Mouse (Mus musculus) spleen, postnatal 14 days (tissue): ENCODE data around the gene Gemin7.

Source experiments
- DNase-seq, 2 experiments: peaks; one replicate each; pipeline ENCODE4 v3.0.0; 2021 to 2022; ENCODE audit warnings: low spot score in 2 of 2

Gene Gemin7

DNA sequence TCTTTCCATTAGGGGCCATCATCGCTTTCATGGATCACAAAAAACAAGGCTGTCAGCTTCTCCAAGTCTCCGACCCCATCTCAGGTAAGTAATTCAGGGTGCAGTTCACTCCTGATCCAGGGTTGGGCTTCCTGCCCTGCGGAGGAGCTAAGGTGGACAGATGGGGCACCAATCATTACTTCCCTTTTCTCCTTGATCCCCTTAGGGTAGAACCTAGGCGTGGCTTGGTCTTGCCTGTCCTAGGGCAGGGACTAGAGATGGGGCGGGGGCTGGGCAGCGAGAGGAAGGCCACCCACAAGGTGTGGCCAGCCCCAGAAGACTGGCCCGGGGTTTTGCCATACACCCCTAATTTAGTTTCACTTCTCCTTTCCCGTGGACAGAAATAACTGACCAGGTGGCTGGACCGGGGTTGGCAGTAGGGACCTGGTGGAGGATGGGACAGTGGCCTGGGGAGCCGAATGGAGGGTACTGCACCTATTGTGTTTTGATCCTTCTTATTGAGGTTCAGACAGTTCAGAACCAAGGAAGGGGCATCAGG, 551 bp upstream of the Gemin7 start:
- peak in 1 of 2 experiments; percentile 42 for DNase-seq

DNA sequence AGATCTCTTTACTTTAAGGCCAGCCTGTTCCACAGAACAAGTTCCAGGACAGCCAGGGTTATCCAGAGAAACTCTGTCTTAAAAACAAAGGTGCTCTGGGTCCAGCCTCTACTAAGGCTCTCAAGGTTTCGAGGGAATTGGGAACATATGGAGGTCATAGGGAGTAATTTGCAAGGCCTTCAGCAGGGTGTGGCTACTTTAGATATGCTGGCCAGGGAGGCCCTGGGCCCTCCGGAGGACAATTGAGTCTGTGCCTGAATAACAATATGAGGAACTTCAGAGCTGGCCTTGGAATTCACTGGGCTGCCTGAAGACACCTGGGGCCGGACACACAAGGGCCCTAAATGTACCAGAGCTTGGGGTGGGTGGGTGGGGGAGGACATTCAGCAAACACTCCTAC, 1.8 kb downstream of the Gemin7 start:
- no peak for DNase-seq

DNA sequence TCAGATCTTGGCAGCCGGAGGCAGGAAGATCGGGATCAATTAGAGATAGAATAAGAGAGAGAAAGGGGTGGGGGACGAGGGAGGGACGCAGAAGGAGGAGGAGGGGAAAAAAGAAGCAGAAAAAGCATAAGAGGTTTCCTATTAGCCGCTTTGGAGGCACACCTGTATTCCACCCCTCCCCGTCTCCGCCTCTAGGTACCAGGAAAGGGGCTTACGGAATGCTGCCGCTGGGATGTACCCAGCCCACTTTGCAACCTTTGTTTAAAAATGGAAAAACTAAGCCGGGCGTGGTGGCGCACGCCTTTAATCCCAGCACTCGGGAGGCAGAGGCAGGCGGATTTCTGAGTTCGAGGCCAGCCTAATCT, 3.6 kb downstream of the Gemin7 start:
- no peak for DNase-seq

DNA sequence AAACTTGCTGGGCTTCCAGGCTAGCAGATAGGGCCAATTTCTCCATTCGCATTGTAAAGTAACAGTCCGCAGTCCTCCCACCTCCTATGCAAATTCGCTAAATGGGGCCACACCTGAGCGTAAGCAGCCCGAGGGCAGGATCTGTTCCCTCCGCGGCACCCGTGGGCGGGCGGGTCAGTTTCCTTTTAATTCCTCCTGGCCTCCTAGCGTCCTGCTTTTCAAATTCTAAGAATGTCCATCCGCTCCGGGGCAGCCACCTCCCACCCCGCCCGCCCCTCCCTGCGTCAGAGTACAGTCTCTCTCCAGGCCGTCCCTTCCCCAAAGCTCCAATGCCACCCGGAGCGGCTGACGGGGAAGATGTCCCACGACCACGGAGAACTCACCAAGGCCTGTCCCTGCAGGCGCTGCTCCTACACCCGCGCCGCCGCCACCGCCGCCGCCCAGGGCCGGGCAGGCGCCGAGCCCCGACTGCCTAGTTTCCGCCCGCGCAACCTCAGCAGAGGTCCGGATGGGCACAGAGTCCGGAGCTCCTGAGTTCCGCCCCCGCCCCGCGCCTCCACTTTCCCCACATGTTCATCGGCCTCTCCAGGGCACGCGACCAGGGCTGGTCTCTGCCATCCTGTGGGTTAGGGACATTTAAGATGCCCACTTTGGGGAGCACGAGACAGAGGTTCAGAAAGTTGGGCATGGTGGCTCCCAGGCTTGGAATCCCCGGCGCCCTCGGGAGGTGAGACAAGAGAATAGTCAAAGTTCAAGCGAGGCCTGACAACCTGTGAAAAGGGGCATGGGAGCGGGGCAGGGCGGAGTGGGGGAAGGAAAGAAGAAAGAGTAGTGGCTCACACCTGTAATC, 4.2 kb downstream of the Gemin7 start:
- DNase-seq = peak; percentile 77 to 83

DNA sequence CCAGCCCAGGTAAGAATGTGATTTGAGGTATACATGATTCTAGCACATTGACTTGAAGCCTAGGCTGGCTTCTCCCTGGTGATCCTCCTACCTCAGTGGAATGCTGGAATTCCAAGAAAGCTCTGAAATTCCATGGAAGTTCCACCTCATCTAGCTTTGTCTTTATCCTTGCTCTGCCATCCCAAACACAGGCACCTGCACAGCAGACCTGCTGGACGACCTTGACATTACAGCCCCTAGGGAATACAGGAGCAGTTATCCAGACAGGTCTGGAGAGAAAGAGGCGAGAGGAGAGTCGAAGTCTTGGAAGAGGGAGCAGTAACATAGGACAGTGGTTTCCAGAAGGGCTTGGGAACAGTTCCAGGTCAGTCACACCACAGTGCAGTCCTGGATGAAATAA, 7.7 kb downstream of the Gemin7 start:
- no peak for DNase-seq

DNA sequence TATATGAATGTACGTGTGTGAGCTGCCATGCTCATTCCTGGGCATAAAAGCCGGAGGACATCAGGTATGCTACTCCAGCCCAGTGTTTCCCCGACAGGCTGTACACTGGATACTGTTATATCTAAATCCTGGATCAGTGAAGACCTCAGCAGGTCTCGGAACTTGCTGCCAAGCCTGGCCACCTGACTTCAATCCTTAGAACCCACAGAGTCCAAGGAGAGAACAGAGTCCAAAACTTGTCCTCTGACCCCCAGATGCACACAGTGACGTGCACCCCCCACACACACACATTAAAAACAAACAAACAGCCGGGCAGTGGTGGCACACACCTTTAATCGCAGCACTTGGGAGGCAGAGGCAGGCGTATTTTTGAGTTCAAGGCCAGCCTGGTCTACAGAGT, 10.0 kb downstream of the Gemin7 start:
- DNase-seq = no peak

DNA sequence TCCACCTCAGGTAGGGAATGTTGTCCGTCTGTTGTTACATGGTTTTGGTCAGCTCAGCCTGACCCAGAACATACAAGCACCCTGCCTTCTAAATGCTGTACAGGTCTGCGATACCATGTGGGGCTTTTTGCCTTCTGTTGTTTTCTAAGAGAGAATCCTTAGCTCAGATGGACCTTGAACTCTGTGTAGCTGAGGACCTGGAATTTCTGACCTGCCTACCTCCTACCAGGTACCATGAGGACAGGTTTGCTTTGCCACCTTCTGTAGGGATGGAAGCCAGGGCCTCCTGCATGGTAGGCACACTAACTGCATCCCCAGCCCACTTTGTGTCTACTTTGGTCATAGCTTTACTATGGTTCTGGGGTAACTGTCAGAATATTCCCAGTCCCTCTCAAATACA, 11.6 kb downstream of the Gemin7 start:
- DNase-seq = no peak

DNA sequence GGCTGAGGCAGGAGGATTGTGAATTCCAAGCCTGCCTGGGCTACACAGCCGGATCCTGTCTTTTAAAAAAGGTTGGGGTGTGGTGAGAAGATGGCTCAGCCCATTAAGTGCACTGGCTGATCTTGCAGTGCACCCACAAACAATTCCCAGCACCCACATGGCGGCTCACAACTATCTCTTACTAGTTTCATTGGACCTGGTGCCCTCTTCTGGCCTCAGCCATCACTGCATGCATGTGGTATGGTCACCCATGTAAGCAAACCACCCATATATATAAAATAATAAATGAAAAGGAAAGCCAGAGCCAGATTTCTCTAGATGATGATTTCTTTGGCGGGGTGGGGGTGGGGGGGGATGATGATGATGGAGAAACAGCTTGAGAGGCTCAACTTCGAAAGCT, 12.9 kb downstream of the Gemin7 start:
- DNase-seq = no peak

DNA sequence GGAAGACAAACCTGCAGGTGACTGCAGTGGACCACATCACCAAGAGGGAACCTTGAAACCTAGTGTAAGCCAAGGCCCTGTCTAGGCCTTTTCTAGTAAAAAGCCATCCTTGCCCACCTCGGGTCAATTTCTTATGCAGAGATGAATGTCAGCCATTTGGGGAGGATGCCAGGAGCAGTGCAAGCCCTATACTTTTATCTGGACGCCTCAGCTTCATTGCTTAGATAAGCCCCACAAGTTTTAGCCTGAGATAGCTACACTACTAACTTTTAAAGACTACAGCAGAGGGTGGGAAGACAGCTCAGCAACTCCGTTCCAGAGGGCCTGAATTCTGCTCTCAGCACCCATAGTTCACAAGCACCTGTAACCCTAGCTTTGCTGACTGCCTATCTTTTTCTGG, 13.5 kb downstream of the Gemin7 start:
- peak in 1 of 2 experiments; percentile 37 for DNase-seq

DNA sequence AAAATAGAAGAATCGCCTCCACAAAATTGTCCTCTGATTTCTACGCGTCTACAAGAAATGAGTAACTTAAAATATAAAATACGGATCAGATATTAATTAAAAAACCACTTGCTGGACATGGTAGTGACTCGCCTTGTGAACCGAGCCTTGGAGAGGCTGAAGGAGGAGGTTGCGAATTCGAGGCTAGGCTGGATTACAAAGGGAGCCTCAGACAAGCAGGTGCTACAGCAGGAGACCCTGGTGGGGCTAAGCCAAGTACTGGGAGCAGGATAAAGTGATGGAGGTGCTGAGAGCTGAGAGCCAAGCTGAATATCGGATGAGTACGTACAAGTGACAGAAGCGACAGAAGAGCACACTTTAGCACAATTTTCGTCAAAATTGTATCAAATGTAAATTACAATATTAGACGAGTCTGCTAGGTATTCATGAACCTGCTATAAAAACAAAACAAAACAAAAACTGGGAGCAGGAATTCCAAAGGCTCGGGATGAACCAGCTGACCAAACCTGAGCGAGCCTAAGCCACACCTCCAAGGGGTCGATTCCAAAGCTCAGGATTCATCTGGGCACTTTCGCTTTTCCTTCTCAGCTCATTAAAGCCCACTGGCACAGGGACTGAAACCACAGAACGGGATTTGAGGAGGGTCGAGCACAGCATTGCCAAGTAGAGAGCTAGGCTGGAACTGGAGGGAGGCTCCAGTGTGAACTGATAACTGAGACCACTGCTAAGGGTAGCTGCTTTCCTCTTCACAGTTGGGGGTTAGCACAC, 14.6 kb downstream of the Gemin7 start, which contains the start of gene Ppp1r37:
TSS of gene Ppp1r37 (minus strand) at position 434 of the 768 bp plus-strand sequence.
- no peak for DNase-seq

DNA sequence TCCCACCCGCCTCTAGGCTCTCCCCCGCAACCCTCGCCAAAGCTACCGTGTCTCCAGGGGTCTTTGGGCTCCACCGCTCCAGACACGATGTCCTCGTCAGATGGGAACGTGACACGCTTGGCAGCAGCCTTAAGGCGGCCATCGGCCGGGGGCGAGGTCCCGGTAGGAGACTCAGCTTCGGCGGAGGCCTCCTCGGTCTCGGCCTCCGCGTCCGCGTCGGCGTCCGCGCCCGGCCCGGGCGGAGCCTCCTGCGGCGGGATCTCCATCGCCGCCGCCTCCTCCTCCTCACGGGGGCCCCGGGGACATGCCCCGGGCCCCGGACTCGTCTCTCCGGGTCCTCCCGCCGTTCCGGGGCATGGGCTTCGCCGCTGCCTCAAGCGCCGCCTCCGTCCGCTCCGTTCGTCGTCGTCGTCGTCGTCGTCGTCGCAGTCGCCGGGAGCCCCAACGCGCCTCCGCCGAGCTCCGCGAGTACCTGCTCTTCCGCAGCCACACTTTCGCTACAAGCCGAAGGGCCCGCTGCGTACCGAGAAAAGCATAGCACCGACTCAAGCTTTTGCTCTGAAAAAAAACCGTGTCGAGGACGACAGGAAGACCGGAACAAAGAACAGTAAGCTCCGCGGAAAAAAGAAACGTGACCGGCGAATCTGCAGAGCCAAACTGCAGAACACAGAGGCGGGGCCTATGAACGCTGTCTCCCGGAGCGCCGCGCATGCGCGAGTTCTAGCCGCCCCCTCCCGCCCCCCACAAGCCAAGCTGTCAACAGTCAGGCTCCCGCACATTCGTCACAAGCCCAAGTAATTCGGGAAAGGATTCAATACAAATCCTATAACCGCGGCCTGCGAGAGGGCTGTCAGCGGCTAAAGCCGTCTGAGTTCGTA, 15.4 kb downstream of the Gemin7 start:
- DNase-seq = peak; percentile 85 to 91

DNA sequence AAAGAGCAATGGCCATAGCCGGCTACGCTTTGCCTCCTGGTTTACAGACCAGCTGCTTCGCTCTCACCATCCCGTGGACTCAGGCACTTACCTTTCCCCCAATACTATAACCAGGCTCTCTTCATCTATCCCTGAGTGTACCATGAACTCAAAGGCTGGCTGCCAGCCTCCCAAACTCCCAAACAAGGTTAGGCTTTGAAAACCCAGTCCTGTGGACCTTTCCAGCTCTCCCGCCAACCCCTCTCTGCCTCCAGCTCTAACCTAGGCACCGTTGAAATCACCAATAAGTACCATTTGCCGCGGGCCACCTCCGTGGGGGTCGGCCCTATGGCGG, 16.0 kb downstream of the Gemin7 start:
- no peak for DNase-seq

DNA sequence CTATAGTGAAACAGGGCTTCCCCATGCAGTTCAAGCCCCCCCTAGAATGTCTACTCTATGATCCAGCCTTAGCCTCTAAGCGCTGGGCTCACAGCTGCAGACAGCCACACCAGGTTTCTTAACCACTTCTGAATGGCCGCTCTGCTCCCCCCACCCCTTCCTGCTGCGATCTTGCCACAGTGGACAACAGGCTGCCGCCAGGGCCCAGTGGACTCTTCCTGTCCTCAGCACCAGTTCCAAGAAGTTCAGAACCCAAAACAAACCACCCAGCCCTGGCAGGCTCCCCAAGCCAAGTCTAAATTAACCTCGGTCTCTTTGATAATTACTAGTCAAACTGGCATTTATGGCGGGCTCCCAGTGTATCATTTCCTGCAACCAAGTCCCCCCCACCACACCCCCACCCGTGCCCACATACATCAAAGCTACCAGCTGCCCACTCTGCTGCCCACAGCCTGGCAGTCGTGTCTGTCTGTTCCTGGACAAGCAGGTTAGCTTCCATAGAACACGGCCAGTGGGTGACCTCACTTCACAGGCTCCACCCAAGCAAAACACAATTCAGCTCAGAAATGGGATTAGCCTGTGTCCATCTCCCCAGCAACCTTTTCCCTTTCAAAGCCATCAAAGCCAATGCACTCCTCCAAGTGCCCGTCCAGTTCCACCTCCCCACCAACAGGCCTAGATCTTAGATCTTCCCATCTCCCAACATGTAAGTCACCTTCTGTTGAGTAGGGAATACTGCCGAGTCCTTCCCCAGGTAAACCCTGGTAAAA, 16.7 kb downstream of the Gemin7 start:
- no peak for DNase-seq

DNA sequence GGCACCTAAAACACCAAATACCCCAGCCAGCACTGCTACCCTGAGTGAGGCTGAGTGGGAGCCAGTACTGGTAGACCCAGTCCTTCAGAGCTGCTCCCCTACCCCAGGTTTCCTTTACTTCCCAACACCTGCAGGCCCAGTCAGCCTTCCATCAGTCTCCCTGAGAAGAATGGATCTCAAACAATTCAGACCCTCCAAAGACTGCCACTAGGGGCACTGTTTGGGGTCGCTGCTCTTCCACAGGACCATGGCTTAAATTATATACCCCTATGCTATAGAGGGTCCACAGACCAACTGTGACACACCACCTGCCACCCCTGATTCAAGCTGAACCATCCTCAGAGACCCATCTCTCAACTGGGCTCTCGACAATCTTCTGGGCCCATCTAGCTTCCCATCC, 18.4 kb downstream of the Gemin7 start:
- peak in 1 of 2 experiments; percentile 28 for DNase-seq

DNA sequence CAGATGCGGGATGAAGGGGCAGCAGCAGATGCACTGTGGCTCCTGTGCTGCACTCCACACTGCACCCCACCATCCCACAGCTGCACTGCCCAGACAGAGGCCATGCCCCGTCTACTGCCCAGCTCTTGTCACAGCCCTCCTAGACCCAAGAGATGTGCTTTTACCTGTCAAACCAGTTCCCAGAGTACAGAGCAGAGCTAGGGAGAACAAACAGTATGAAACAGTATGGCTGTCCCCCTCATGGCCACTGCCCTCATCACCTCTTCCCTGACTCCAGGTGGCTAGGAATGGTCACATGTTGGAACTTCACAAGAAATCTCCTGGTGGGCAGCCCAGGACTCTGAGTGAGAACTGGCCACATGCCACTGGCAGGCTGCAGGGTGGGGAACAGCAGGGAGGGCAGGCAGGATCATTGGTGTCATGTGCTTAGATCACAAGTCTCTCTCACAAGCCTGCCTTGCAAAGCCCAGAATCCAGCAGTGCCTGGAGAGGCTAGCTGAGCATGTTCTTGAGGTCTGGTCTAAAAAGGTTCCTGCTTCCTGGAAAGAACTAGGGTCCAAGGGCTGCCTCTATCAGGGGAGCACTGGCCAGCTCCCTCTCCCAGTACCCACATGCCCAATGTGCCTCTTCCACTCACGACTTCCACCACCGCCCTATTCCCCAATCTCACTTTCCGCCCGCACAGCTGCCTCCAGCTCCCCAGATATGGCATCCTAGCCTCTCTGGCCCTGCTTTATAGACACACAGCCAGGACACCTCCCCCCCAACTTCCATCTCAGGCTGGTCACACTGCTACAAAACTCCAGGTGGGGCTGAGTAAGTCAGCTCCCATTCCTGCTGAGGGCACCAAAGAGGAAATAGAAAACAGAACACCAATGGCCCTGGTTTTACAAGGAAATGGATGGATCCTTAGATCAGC, 19.2 kb downstream of the Gemin7 start:
- DNase-seq = no peak

DNA sequence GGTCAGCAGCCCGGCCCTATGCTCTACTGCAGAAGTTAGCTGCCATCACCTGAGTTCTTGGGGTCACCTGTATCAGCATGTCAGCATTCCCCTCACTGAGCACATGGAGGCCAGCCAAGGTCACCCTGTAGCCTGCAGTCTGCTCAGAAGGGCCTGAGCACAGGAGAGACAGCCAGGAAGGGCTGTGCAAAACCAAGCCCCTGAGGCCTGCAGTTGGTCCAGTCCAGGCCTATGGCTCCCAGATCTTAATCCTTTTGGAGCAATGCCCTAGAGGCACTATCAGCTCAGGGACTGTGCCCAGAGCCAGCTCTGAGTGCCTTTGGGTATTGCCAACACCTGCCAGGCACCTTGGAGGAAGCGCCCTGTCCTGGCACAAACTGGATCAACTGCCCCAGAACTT, 20.3 kb downstream of the Gemin7 start:
- DNase-seq = no peak

DNA sequence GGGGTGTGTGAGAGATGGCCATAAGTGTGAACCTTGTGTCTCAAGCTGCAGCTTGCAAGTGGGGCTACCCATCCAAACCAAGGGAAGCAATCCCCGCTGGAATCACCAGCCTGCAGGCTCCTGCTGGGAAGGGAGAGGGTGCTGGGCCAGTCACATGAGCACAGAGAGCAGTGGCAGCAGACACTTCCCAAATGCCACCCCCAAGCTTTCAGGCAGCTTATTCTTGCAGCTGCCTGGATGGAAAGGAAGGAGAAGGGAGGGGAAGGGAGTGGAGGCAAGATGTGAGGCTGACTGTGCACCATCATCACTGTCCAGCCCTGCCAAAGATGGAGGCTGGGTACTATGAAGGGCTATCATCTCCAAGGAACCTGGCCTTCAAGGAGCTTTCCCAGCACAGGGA, 23.2 kb downstream of the Gemin7 start:
- no peak for DNase-seq

DNA sequence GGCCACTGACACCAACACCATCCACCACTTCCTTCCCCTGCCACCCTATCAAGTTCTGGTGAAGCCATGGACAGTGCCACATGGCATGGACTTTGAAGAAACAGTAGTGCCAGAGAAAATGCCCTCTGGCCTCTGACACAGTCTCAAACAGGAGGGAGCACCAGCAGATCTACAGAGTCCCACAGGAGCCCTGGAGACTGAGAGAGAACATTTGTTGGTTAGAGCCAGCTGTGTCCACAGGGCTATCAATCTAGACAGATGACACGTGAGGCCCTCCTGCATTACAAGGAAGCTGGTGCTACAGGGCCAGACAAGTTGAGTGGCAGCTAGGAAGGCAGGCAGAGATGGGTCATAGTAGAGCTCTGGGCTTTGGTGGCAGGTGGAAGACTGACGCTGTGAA, 25.0 kb downstream of the Gemin7 start:
- no peak for DNase-seq

DNA sequence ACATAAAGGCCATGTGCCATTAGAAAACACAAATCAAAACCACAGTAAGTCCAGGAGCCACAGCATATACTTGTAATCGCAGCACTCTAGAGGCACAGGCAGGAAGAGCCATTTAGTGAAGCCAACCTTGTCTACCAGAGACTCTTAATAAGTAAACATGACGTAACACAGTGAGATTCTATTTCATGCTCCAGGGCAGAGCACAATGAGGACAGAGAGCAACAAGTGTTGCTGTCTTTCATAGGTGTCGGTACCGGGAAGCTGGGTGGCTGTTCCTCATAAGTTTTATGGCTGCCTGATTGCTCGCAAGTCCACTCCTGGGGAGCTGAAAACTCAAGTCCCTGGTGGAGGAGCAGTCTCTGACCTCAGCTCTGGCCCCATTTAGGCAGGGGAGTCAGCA, 25.8 kb downstream of the Gemin7 start:
- no peak for DNase-seq

DNA sequence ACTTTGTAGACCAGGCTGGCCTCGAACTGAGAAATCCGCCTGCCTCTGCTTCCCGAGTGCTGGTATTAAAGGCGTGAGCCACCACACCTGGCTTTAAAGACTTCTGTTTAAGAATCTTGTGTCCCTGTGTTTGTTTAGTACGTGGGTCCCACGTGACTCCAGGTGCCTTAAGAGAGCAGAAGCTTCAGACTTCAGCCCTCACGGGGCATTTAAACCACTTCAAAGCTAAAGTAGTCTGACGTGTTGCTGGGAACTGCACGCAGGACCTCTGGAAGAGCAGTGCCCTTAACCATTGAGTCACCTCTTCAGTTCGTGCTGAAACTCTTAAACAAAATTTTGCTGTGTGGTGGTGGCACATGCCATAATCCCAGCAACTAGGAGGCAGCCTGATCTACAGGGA, 28.0 kb downstream of the Gemin7 start:
- DNase-seq = no peak
